Mouse (Mus musculus) cerebellum, adult 11 months (tissue): ENCODE data around the gene Wnt5b.
"Not testable (repeated sequence)": the region's sequence is repeated elsewhere in the genome, so short reads cannot be mapped to it uniquely, and the experiment has no call there.

Experiments
- DNase-seq: peaks from one replicate; pipeline ENCODE4 v3.0.0; 2022

The Wnt5b gene

DNA sequence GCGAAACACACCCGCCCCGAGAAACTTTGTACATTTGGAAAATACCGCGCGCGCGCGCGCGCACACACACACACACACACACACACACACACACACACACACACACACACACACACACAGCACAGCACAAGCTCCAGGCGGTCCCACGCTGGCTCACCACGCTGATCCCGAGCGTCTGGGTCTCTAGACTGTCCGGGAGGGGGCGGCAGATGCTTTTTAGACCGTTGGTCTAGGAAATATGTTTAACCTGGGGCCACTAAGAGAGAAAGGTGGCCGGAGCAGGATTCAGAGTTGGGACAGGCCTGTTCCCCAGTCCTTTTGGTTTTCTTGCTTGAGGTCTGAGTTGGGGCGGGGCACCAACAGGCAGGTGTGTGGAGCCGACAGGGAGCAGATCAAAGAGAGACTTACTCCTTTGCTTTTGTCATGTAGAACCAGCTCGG is 95.1 kb downstream of the Wnt5b start:
- peak; percentile 18 for DNase-seq

- DNase-seq: no peak
Observed at GRCm38 (mm10) chr6:119448321-119449059, 95.7 kb downstream of the Wnt5b start.

- DNase-seq: no peak
Observed at GRCm38 (mm10) chr6:119445671-119446607, 98.2 kb downstream of the Wnt5b start.

- peak; percentile 72 for DNase-seq
Observed at GRCm38 (mm10) chr6:119443742-119444645, 100.2 kb downstream of the Wnt5b start.

GRCm38 (mm10) chr6:119442729-119443128 is 101.4 kb downstream of the Wnt5b start:
- DNase-seq: not testable (repeated sequence)

DNA sequence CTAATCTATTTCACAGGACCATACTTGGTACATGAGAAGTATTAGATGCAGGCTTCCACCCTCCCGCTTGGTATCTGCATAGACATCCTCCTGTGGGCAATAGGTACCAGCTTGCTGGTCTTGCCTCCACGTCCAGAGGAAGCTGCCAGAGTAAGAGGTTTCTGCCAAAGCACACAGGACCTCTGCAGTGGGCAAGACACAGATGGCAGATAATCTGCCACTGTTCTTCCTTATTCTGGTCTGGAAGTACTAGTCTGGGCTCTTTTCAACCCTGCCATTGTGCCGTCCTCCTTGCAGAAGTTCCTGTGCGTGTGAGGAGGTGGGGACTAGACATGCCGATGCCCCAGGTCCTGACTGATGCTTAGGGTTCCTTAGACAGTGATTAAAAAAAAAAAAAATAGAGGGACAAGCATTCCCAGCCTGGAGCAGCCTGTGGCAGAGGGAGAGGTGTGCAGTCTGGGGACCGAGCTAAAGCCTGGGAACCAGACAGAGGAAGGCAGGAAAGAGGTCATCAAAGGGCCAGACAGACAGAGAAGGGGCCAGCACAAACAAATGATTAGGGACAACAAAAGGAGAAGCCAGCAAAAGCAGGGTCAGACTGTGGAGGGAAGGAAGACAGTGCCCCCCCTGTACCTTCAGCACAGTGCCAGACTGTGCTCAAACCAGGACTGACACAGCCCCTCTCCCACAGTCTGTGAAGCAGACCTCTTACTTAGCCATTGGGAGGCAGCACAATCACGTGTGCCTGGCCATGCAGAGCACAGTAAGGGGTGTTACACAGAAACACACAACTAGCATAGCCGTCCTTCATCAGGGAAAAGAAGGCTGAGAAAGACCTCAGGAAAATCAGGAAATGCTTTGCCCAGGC is 106.0 kb downstream of the Wnt5b start:
- DNase-seq: no peak

GRCm38 (mm10) chr6:119434394-119434793 is 109.8 kb downstream of the Wnt5b start:
- no peak for DNase-seq

GRCm38 (mm10) chr6:119431751-119432324 is 112.3 kb downstream of the Wnt5b start:
- DNase-seq: no peak

DNA sequence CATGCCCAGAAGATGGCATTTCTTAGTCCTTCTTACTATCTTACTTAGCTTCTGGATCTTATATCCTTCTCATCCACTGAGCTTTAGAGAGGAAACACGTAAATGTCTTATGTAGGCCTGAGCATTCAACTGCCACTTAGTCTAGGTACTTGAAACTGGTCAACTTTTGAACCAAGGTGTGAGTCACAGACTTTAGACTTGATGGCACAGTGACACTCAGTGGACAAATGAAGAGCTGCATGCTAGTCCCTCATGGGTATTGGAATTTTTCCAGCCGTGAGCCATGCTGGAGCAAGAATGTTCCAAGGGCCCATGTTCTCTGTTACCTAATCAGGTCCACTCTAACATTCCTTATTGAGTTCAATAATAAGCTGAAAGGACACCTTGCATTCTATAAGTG is 113.6 kb downstream of the Wnt5b start:
- DNase-seq: peak; percentile 41

- DNase-seq: no peak
Observed at GRCm38 (mm10) chr6:119429311-119429710, 114.8 kb downstream of the Wnt5b start.

DNA sequence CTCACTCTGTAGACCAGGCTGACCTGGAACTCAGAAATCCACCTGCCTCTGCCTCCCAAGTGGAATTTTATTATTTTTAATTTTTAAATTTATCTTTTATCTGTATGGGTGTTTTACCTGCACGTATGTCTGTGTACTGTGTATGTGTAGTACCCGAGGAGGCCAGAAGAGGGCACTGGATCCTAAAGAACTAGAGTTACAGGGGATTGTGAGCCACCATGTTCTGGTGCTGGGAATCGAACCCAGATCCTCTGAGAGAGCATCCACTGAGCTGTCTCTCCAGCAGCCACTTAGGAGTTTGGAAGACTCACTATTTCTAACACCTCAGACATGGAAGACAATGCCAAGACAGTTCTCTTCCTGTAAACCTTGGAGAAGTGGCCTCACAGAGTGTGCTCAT is 115.5 kb downstream of the Wnt5b start:
- no peak for DNase-seq

DNA sequence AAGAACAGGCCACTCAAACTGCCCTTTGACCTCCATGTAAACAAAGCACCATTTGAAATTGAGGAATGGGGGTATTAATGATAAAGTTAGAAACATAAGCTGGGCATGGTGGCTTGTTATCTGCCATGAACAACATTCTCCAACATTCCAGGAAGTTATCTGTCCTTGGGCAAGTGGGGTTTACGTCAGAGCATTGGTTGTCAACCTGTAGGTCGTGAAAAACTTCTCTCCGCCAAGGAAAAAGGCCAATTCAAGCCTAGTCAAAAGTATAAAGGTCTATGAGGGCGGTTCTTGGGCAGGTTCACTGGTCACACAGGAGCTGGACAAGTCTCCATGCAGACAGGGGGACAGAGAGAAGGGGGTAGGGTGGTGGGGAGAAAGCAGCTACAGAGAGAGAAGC is 123.1 kb downstream of the Wnt5b start:
- DNase-seq: no peak

- DNase-seq: no peak
Observed at GRCm38 (mm10) chr6:119420357-119420756, 123.8 kb downstream of the Wnt5b start.

DNA sequence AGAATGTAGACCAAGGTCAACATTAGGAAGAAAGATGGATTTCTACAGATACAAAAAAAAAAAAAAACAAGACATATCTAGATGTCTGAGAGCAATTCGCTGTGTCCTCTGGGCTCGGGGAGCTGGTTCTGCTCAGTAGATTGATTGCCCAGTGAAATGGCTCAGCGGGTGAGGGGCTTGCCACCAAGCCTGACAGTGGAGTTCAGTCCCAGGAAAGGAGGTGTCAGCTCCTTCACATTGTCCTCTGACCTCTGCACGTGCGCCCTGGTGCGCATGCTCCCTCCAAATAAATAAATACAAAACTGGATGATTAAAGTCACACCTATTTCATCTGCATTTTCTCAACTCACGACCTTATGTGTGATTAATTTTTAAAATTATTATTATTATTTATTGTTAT is 124.7 kb downstream of the Wnt5b start:
- DNase-seq: no peak

- no peak for DNase-seq
Observed at GRCm38 (mm10) chr6:119418392-119419251, 125.5 kb downstream of the Wnt5b start.

GRCm38 (mm10) chr6:119417821-119418220 is 126.3 kb downstream of the Wnt5b start:
- no peak for DNase-seq

GRCm38 (mm10) chr6:119417354-119417753 is 126.8 kb downstream of the Wnt5b start, which contains the start of gene Adipor2:
Gene Adipor2 (minus strand): TSS chr6:119417704.
- DNase-seq: no peak

- no peak for DNase-seq
Observed at GRCm38 (mm10) chr6:119416643-119417042, 127.5 kb downstream of the Wnt5b start.

DNA sequence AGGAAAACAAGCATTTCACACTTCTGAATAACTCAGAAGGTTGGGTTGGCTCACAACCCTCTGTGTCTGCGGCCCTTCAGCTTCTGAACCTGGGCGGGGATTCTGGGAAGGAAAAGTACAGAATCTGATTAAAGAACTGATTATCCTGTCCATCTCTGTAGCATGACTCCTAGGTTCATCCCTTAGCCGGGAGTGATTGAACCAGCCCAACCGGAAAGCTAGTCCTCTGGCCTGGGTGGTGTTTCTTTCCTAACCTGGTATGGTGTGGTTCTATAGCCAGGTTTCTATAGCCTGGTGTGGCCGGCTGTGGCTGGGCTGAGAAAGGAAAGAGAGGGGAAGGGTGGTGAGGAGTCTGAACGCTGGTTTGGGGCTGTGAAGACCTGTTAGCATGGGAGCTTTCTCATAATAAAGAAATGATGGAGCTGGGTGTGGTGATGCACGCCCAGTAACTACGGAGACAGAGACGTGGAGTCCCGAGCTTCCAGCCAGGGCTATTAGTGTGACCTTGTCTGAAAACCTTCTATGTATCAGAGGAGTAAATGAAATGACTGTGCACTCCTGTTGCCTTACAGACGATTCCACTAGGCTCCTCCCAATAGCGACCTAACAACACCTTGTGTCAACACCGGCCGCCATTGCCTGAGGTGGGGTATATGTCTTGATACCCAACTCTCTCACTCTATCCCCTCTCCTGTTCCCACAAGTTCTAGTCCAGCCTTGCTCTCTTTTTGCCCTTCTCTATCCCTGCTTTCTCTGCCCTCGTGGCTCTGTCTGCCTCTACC is 129.7 kb downstream of the Wnt5b start:
- no peak for DNase-seq
